Mouse (Mus musculus): ENCODE measurements around the gene Adamtsl5.
A peak's percentile ranks its signal among the peaks of the same experiment; 100 is the strongest.

Gene Adamtsl5

GRCm38 (mm10) chr10:80348244-80348781, at the start of gene Adamtsl5:
Gene Adamtsl5 (minus strand): TSS chr10:80348412.
- no peak for DNase-seq

- DNase-seq, result no peak
Observed at GRCm38 (mm10) chr10:80397524-80398173, 49.4 kb upstream of the Adamtsl5 start.

GRCm38 (mm10) chr10:80396822-80397523, 48.8 kb upstream of the Adamtsl5 start:
- DNase-seq, result no peak

- DNase-seq, result no peak
Observed at GRCm38 (mm10) chr10:80395025-80395627, 46.9 kb upstream of the Adamtsl5 start.

GRCm38 (mm10) chr10:80392687-80393086, 44.5 kb upstream of the Adamtsl5 start:
- DNase-seq, result no peak

- no peak for DNase-seq
Observed at GRCm38 (mm10) chr10:80390697-80391096, 42.5 kb upstream of the Adamtsl5 start.

- no peak for DNase-seq
Observed at GRCm38 (mm10) chr10:80389185-80389708, 41.0 kb upstream of the Adamtsl5 start.

GRCm38 (mm10) chr10:80388731-80389130, 40.5 kb upstream of the Adamtsl5 start:
- no peak for DNase-seq

- peak; percentile 85 for DNase-seq
Observed at GRCm38 (mm10) chr10:80387522-80387959, 39.3 kb upstream of the Adamtsl5 start, which contains the start of gene Mex3d. Gene Mex3d (minus strand): TSS chr10:80387659.

GRCm38 (mm10) chr10:80386735-80387471, 38.7 kb upstream of the Adamtsl5 start:
- DNase-seq, result no peak

GRCm38 (mm10) chr10:80385811-80386734, 37.9 kb upstream of the Adamtsl5 start:
- DNase-seq, result no peak

GRCm38 (mm10) chr10:80385310-80385709, 37.1 kb upstream of the Adamtsl5 start:
- no peak for DNase-seq

GRCm38 (mm10) chr10:80384709-80385108, 36.5 kb upstream of the Adamtsl5 start:
- DNase-seq, result no peak

- DNase-seq, result no peak
Observed at GRCm38 (mm10) chr10:80384115-80384639, 36.0 kb upstream of the Adamtsl5 start.

GRCm38 (mm10) chr10:80383431-80383830, 35.2 kb upstream of the Adamtsl5 start:
- no peak for DNase-seq

GRCm38 (mm10) chr10:80382641-80383365, 34.6 kb upstream of the Adamtsl5 start:
- DNase-seq, result no peak

GRCm38 (mm10) chr10:80377716-80378115, 29.5 kb upstream of the Adamtsl5 start:
- DNase-seq, result no peak

- peak; percentile 79 for DNase-seq
Observed at GRCm38 (mm10) chr10:80376160-80376559, 27.9 kb upstream of the Adamtsl5 start.

- no peak for DNase-seq
Observed at GRCm38 (mm10) chr10:80374063-80374462, 25.9 kb upstream of the Adamtsl5 start.

- DNase-seq, result no peak
Observed at GRCm38 (mm10) chr10:80372706-80373105, 24.5 kb upstream of the Adamtsl5 start.
